Mouse (Mus musculus): ENCODE data around the gene Rgsl1. TPM values are rescaled to one million over a fixed set of nuclear protein-coding genes. Genes with fewer than 3 reads are reported as not detected.
"Not testable (repeated sequence)": the region's sequence is repeated elsewhere in the genome, so short reads cannot be mapped to it uniquely, and the experiment has no call there.

The Rgsl1 gene
- total RNA-seq (2021): not detected
- long read RNA-seq, experiment 1: 0 reads
- long read RNA-seq, experiment 2: 0 reads

GRCm38 (mm10) chr1:153844042-153844441 lies at the start of gene Rgsl1:
Gene Rgsl1 (minus strand): TSS chr1:153844142.
- no peak for DNase-seq

GRCm38 (mm10) chr1:153891442-153891841 lies 47.5 kb upstream of the Rgsl1 start, which contains the start of gene Teddm1a:
Gene Teddm1a (plus strand): TSS chr1:153891742.
- no peak for DNase-seq

GRCm38 (mm10) chr1:153890121-153890520 lies 46.2 kb upstream of the Rgsl1 start:
- no peak for DNase-seq

GRCm38 (mm10) chr1:153886024-153886633 lies 42.2 kb upstream of the Rgsl1 start:
- no peak for DNase-seq

GRCm38 (mm10) chr1:153880391-153880790 lies 36.4 kb upstream of the Rgsl1 start:
- DNase-seq: not testable (repeated sequence)

- no peak for DNase-seq
Measured at GRCm38 (mm10) chr1:153874045-153874444, 30.1 kb upstream of the Rgsl1 start, which contains the start of gene Teddm1b. Gene Teddm1b (plus strand): TSS chr1:153874345.

- DNase-seq: no peak
Measured at GRCm38 (mm10) chr1:153855946-153856345, 12.0 kb upstream of the Rgsl1 start.

- not testable (repeated sequence) for DNase-seq
Measured at GRCm38 (mm10) chr1:153852696-153853095, 8.8 kb upstream of the Rgsl1 start.

- peak in 1 of 2 experiments; percentile 26 for DNase-seq
Measured at GRCm38 (mm10) chr1:153846867-153847266, 2.9 kb upstream of the Rgsl1 start.

- DNase-seq: no peak
Measured at GRCm38 (mm10) chr1:153846420-153846819, 2.5 kb upstream of the Rgsl1 start.

- DNase-seq: peak in 1 of 2 experiments; percentile 6
Measured at GRCm38 (mm10) chr1:153842121-153842740, 1.7 kb downstream of the Rgsl1 start.

GRCm38 (mm10) chr1:153836036-153836435 lies 7.9 kb downstream of the Rgsl1 start:
- DNase-seq: no peak

GRCm38 (mm10) chr1:153830746-153831145 lies 13.2 kb downstream of the Rgsl1 start:
- DNase-seq: peak in 1 of 2 experiments; percentile 7

GRCm38 (mm10) chr1:153820216-153820615 lies 23.7 kb downstream of the Rgsl1 start:
- no peak for DNase-seq

GRCm38 (mm10) chr1:153814278-153814677 lies 29.7 kb downstream of the Rgsl1 start:
- no peak for DNase-seq

GRCm38 (mm10) chr1:153807390-153807993 lies 36.5 kb downstream of the Rgsl1 start:
- DNase-seq: peak; percentile 63 to 86

GRCm38 (mm10) chr1:153803530-153803929 lies 40.4 kb downstream of the Rgsl1 start:
- DNase-seq: peak; percentile 25 to 52

- DNase-seq: peak; percentile 43 to 45
Measured at GRCm38 (mm10) chr1:153802691-153803090, 41.3 kb downstream of the Rgsl1 start.

- no peak for DNase-seq
Measured at GRCm38 (mm10) chr1:153794241-153794640, 49.7 kb downstream of the Rgsl1 start.

GRCm38 (mm10) chr1:153790708-153791107 lies 53.2 kb downstream of the Rgsl1 start:
- DNase-seq: no peak

- DNase-seq: no peak
Measured at GRCm38 (mm10) chr1:153785608-153786007, 58.3 kb downstream of the Rgsl1 start.

- no peak for DNase-seq
Measured at GRCm38 (mm10) chr1:153783339-153783738, 60.6 kb downstream of the Rgsl1 start.

GRCm38 (mm10) chr1:153778205-153778604 lies 65.7 kb downstream of the Rgsl1 start:
- DNase-seq: no peak
